Mouse (Mus musculus): ENCODE data around the gene Tmem120b.

DNA sequence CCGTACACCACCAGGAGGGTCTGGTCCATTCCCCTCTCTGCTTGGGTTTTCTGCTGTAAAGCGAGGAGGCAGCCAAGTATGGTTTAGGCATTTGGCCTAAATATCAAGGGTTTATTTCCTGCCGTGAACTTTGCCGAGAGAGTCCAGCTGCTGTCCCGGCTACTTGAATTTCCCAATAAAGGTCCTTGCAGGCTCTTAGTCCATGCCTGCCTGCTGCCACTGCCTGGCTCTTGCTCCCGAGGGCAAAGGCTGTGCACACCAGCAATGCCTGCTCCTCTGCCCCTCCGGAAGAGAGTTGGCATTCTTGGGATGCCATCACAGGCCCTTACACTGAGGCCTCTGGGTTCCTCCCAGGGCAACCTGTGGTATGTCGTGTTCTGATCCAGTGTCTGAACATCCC, 35.3 kb downstream of the Tmem120b start:
- TF ChIP-seq CHD2 (IDR thresholded peaks at IDR 0.05; ENCODE audit: low read length), result no peak
- TF ChIP-seq POLR2AphosphoS2 (IDR thresholded peaks at IDR 0.05; ENCODE audit: low read depth, low read length), result no peak
- no peak for TF ChIP-seq CTCF (conservative IDR thresholded peaks at IDR 0.05 in 1 of 2, IDR thresholded peaks at IDR 0.05 in 1 of 2; ENCODE audit: low read depth in 2 of 2, low read length in 2 of 2)
- TF ChIP-seq CHD1 (IDR thresholded peaks at IDR 0.05; ENCODE audit: low read depth, low read length), result no peak
- TF ChIP-seq EP300 (IDR thresholded peaks at IDR 0.05; ENCODE audit: low read length), result no peak
- TF ChIP-seq GABPA (IDR thresholded peaks at IDR 0.05; ENCODE audit: insufficient replicate concordance, low read depth, low read length), result no peak
- no peak for TF ChIP-seq USF1 (IDR thresholded peaks at IDR 0.05; ENCODE audit: low read depth, low read length)

All from CH12.LX (cell line).